Mouse (Mus musculus): ENCODE data around the gene Prelid3b. TPM values are rescaled to one million over a fixed set of nuclear protein-coding genes. Genes with fewer than 3 reads are reported as not detected.
A peak's percentile ranks its signal among the peaks of the same experiment; 100 is the strongest.

Prelid3b gene
- polyA plus RNA-seq, 1 experiment from 2014 or later = 156 TPM

DNA sequence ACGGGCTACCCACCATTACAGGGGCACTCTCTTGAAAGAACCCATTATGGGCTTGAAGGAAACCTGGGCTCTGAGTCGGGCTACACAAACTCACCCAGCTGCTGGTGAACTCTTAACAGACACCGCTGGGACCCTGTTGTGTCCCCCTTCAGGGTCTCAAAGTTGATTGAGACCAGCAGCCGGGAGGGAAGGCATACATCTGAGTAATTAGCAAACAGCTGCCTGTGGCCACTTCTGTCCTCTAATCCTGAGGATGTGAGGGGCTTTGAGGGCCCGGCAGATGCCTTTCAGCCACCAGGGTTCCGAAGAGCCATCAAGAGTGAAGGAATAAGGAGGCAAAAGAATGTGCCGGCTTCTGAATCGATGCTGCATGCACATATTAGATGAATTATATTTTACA lies 26.0 kb downstream of the Prelid3b start:
- no peaks in the 10 kb centered on the region for H3K36me3 ChIP-seq (ENCODE audit: control insufficient read depth, insufficient read depth, low read length)
- WGBS = 69% methylated on average over 8 of the region's 8 CpGs
- H3K4me2 ChIP-seq = no peak overlapping the region
- no peak overlapping the region for H3K27ac ChIP-seq (ENCODE audit: low read depth, low read length)
- ATAC-seq (replicated peaks; ENCODE audit: low FRiP score) (no peak), DNase-seq (ENCODE audit: low spot score) (no peak)
- no peaks in the 10 kb centered on the region for H3K27me3 ChIP-seq (replicated peaks; ENCODE audit: control insufficient read depth, insufficient read depth, low read length)
- no peak overlapping the region for H3K4me3 ChIP-seq (ENCODE audit: low read depth, low read length)
- H3K9ac ChIP-seq (ENCODE audit: low read depth, low read length) = no peak overlapping the region
- H3K4me1 ChIP-seq (replicated peaks; ENCODE audit: control insufficient read depth, insufficient read depth, low read length) = peaks cover 7% of the 10 kb centered on the region
- no peaks in the 10 kb centered on the region for H3K9me3 ChIP-seq (ENCODE audit: control insufficient read depth, low read length)

- DNase-seq (ENCODE audit: low spot score) = no peak
- H3K4me3 ChIP-seq (ENCODE audit: low read depth, low read length) = no peak overlapping the region
- no peak overlapping the region for H3K4me2 ChIP-seq
- H3K27me3 ChIP-seq (replicated peaks; ENCODE audit: control insufficient read depth, insufficient read depth, low read length) = no peaks in the 10 kb centered on the region
- H3K36me3 ChIP-seq (ENCODE audit: control insufficient read depth, insufficient read depth, low read length) = no peaks in the 10 kb centered on the region
- peaks cover 5% of the 10 kb centered on the region for H3K4me1 ChIP-seq (replicated peaks; ENCODE audit: control insufficient read depth, insufficient read depth, low read length)
- ATAC-seq (replicated peaks; ENCODE audit: low FRiP score) = no peak
- no peak overlapping the region for H3K27ac ChIP-seq (ENCODE audit: low read depth, low read length)
- WGBS = 49% methylated on average over 7 of the region's 7 CpGs
- H3K9me3 ChIP-seq (ENCODE audit: control insufficient read depth, low read length) = no peaks in the 10 kb centered on the region
- no peak overlapping the region for H3K9ac ChIP-seq (ENCODE audit: low read depth, low read length)
These were observed 26.4 kb downstream of the Prelid3b start for GRCm38 (mm10) chr2:174446492-174446891.

DNA sequence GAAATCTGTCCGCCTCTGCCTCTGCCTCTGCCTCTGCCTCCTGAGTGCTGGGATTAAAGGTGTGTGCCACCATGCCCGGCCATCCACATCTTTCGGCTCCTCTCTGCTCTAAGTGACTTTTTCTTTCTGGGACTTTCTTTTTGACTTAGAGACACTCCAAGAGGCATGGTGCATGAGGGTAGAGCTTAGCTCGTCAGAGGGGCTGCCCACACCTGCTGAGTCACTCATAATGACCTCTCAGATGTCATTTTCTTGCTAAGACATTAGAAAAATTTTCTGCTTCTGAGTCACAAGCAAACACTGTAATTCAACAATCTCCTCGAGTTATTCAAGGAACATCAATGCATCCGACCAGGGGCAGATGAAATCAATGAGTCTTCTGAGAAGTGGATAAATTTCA lies 27.9 kb downstream of the Prelid3b start:
- H3K9me3 ChIP-seq (ENCODE audit: control insufficient read depth, low read length) = no peaks in the 10 kb centered on the region
- WGBS = 66% methylated on average over 6 of the region's 6 CpGs
- H3K4me3 ChIP-seq (ENCODE audit: low read depth, low read length) = no peak overlapping the region
- no peaks in the 10 kb centered on the region for H3K27me3 ChIP-seq (replicated peaks; ENCODE audit: control insufficient read depth, insufficient read depth, low read length)
- H3K27ac ChIP-seq (ENCODE audit: low read depth, low read length) = no peak overlapping the region
- no peak overlapping the region for H3K9ac ChIP-seq (ENCODE audit: low read depth, low read length)
- no peaks in the 10 kb centered on the region; the same call in none of the 2 replicates for H3K4me1 ChIP-seq (replicated peaks; ENCODE audit: control insufficient read depth, insufficient read depth, low read length)
- no peak overlapping the region for H3K4me2 ChIP-seq
- H3K36me3 ChIP-seq (ENCODE audit: control insufficient read depth, insufficient read depth, low read length) = no peaks in the 10 kb centered on the region
- DNase-seq (ENCODE audit: low spot score) (no peak), ATAC-seq (replicated peaks; ENCODE audit: low FRiP score) (no peak)

DNA sequence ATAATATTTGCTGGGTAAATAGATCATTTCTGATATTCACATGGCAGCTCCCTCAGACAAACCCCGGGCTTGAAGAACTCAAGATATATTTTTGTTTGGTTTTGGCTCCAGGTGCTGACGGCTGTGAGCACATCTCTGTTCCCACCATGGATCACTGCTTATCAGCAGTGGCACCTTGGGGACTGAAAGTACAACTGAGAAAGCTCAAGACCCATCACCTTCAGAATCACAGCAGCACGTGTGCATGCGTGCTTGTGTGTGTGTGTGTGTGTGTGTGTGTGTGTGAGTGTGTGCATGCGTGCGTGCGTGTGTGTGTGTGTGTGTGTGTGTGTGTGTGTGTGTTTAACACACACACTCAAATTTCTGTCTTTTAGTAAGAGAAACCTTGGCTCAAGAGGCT lies 28.5 kb downstream of the Prelid3b start:
- H3K27ac ChIP-seq (ENCODE audit: low read depth, low read length) = no peak overlapping the region
- no peak overlapping the region for H3K4me2 ChIP-seq
- peaks cover 4% of the 10 kb centered on the region for H3K4me1 ChIP-seq (replicated peaks; ENCODE audit: control insufficient read depth, insufficient read depth, low read length)
- H3K9me3 ChIP-seq (ENCODE audit: control insufficient read depth, low read length) = no peaks in the 10 kb centered on the region
- H3K4me3 ChIP-seq (ENCODE audit: low read depth, low read length) = no peak overlapping the region
- ATAC-seq (replicated peaks; ENCODE audit: low FRiP score) (no peak), DNase-seq (ENCODE audit: low spot score) (no peak)
- no peaks in the 10 kb centered on the region for H3K36me3 ChIP-seq (ENCODE audit: control insufficient read depth, insufficient read depth, low read length)
- H3K9ac ChIP-seq (ENCODE audit: low read depth, low read length) = no peak overlapping the region
- 65% methylated on average over 7 of the region's 7 CpGs for WGBS
- H3K27me3 ChIP-seq (replicated peaks; ENCODE audit: control insufficient read depth, insufficient read depth, low read length) = no peaks in the 10 kb centered on the region

GRCm38 (mm10) chr2:174443046-174443445 lies 29.8 kb downstream of the Prelid3b start:
- no peak overlapping the region for H3K27ac ChIP-seq (ENCODE audit: low read depth, low read length)
- ATAC-seq (replicated peaks; ENCODE audit: low FRiP score) = no peak
- no peak overlapping the region for H3K9ac ChIP-seq (ENCODE audit: low read depth, low read length)
- WGBS = 67% methylated on average over 2 of the region's 2 CpGs
- no peaks in the 10 kb centered on the region for H3K27me3 ChIP-seq (replicated peaks; ENCODE audit: control insufficient read depth, insufficient read depth, low read length)
- no peaks in the 10 kb centered on the region for H3K36me3 ChIP-seq (ENCODE audit: control insufficient read depth, insufficient read depth, low read length)
- H3K4me3 ChIP-seq (ENCODE audit: low read depth, low read length) = no peak overlapping the region
- peaks cover 12% of the 10 kb centered on the region for H3K4me1 ChIP-seq (replicated peaks; ENCODE audit: control insufficient read depth, insufficient read depth, low read length)
- DNase-seq (ENCODE audit: low spot score) = no peak
- H3K4me2 ChIP-seq = no peak overlapping the region
- H3K9me3 ChIP-seq (ENCODE audit: control insufficient read depth, low read length) = no peaks in the 10 kb centered on the region

GRCm38 (mm10) chr2:174442460-174442859 lies 30.4 kb downstream of the Prelid3b start:
- Histone ChIP-seq H3K4me3 (ENCODE audit: low read depth, low read length) (no peak overlapping the region), H3K9me3 (ENCODE audit: control insufficient read depth, low read length) (no peaks in the 10 kb centered on the region), H3K27ac (ENCODE audit: low read depth, low read length) (no peak overlapping the region), H3K9ac (ENCODE audit: low read depth, low read length) (no peak overlapping the region), H3K27me3 (replicated peaks; ENCODE audit: control insufficient read depth, insufficient read depth, low read length) (no peaks in the 10 kb centered on the region), H3K4me1 (replicated peaks; ENCODE audit: control insufficient read depth, insufficient read depth, low read length) (peaks cover 17% of the 10 kb centered on the region), H3K36me3 (ENCODE audit: control insufficient read depth, insufficient read depth, low read length) (no peaks in the 10 kb centered on the region), H3K4me2 (no peak overlapping the region)
- no peak for ATAC-seq (replicated peaks; ENCODE audit: low FRiP score)
- 82% methylated on average over 9 of the region's 9 CpGs for WGBS
- no peak for DNase-seq (ENCODE audit: low spot score)

GRCm38 (mm10) chr2:174441898-174442297 lies 31.0 kb downstream of the Prelid3b start:
- no peaks in the 10 kb centered on the region for H3K27me3 ChIP-seq (replicated peaks; ENCODE audit: control insufficient read depth, insufficient read depth, low read length)
- peaks cover 22% of the 10 kb centered on the region for H3K4me1 ChIP-seq (replicated peaks; ENCODE audit: control insufficient read depth, insufficient read depth, low read length)
- H3K4me3 ChIP-seq (ENCODE audit: low read depth, low read length) = no peak overlapping the region
- DNase-seq (ENCODE audit: low spot score) (no peak), ATAC-seq (replicated peaks; ENCODE audit: low FRiP score) (no peak)
- no peak overlapping the region for H3K4me2 ChIP-seq
- WGBS = 68% methylated on average over 4 of the region's 4 CpGs
- H3K36me3 ChIP-seq (ENCODE audit: control insufficient read depth, insufficient read depth, low read length) = no peaks in the 10 kb centered on the region
- no peaks in the 10 kb centered on the region for H3K9me3 ChIP-seq (ENCODE audit: control insufficient read depth, low read length)
- H3K27ac ChIP-seq (ENCODE audit: low read depth, low read length) = no peak overlapping the region
- no peak overlapping the region for H3K9ac ChIP-seq (ENCODE audit: low read depth, low read length)

DNA sequence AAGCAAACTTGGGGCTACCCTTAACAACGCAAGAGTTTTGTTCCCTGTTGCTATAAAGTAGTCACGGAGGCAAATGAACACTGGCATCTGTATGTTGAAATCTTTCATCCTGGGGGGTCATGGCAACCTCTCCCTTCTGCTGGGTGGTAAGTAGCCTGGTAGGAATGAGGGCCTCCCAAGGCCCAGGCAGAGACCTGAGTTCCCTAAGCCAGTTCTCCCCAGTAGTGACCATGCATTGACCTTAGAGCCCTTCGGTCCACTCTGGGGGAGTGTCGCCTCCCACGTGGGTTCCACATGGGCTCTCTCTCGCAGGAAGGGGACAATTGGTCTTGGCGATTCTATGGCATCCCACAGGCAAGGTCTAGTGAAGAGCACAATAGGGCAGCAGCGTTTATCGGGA lies 32.9 kb downstream of the Prelid3b start:
- H3K4me1 ChIP-seq (replicated peaks; ENCODE audit: control insufficient read depth, insufficient read depth, low read length) = peaks cover 24% of the 10 kb centered on the region
- WGBS = 82% methylated on average over 9 of the region's 9 CpGs
- H3K36me3 ChIP-seq (ENCODE audit: control insufficient read depth, insufficient read depth, low read length) = no peaks in the 10 kb centered on the region; the same call in 1 of the 2 replicates
- DNase-seq (ENCODE audit: low spot score) (no peak), ATAC-seq (replicated peaks; ENCODE audit: low FRiP score) (no peak)
- no peaks in the 10 kb centered on the region for H3K9me3 ChIP-seq (ENCODE audit: control insufficient read depth, low read length)
- H3K27ac ChIP-seq (ENCODE audit: low read depth, low read length) = no peak overlapping the region
- no peak overlapping the region for H3K9ac ChIP-seq (ENCODE audit: low read depth, low read length)
- H3K27me3 ChIP-seq (replicated peaks; ENCODE audit: control insufficient read depth, insufficient read depth, low read length) = no peaks in the 10 kb centered on the region
- no peak overlapping the region for H3K4me2 ChIP-seq
- H3K4me3 ChIP-seq (ENCODE audit: low read depth, low read length) = no peak overlapping the region

GRCm38 (mm10) chr2:174439450-174439838 lies 33.4 kb downstream of the Prelid3b start:
- Histone ChIP-seq H3K9ac (ENCODE audit: low read depth, low read length) (0 out of 2 replicates have a peak overlapping the region, but pooled peaks have one; percentile 17), H3K27me3 (replicated peaks; ENCODE audit: control insufficient read depth, insufficient read depth, low read length) (no peaks in the 10 kb centered on the region), H3K27ac (ENCODE audit: low read depth, low read length) (no peak overlapping the region), H3K36me3 (ENCODE audit: control insufficient read depth, insufficient read depth, low read length) (no peaks in the 10 kb centered on the region; the same call in 1 of the 2 replicates), H3K4me3 (ENCODE audit: low read depth, low read length) (peak overlapping the region; percentile 58; the same call in 1 of the 2 replicates), H3K4me1 (replicated peaks; ENCODE audit: control insufficient read depth, insufficient read depth, low read length) (peaks cover 24% of the 10 kb centered on the region), H3K4me2 (peak overlapping the region; percentile 63), H3K9me3 (ENCODE audit: control insufficient read depth, low read length) (no peaks in the 10 kb centered on the region)
- ATAC-seq (replicated peaks; ENCODE audit: low FRiP score) (no peak), DNase-seq (ENCODE audit: low spot score) (no peak)
- WGBS = 36% methylated on average over 5 of the region's 5 CpGs

Measured in liver, embryonic 11.5 days (tissue).